Mouse (Mus musculus) cerebellum, adult 2 months (tissue): ENCODE data around the gene Nalcn.

Experiments used
- CTCF ChIP-seq: fragments of 200-500 bp; IDR thresholded peaks from 2 replicates; pipeline ENCODE4 v1.5.1; 2011; ENCODE audit warnings: low read depth, mild to moderate bottlenecking, control low read depth, low read length, moderate library complexity, borderline replicate concordance; ENCODE audit not compliant: insufficient read depth
- POLR2A ChIP-seq: fragments of 200-500 bp; IDR thresholded peaks from 2 replicates; pipeline ENCODE4 v1.6.1; 2011; ENCODE audit warnings: low read length, control low read depth, borderline replicate concordance; ENCODE audit not compliant: insufficient read depth

DNA sequence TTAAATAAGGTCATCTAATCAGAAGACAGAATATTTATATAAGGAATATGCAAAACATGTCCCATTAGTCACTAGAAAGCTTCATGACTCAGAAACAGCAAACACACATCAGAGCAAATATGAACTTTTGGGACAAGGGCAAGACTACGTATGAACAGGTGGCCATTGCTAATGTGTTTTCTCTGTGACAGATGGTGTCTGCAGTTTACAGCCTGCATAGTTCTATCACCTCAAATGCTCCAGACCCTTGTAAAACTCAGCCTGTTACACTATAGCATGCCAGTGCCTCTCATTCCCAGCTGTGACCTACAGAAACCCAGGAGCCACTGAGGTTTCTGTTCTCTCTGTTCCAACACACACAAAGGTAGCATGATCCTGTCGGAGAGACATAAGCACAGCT lies 91.3 kb downstream of the Nalcn start:
- no peak for TF ChIP-seq POLR2A
- TF ChIP-seq CTCF = no peak
